In genomic region chr9:72169728-72170188, GRCm38 (mm10) we compare ENCODE assay signal across 7 mouse cellular contexts. TPM values are rescaled to one million over a fixed set of nuclear protein-coding genes. Genes with fewer than 3 reads are reported as not detected.
DNase-seq lines count a peak whose midpoint lies in the region; ATAC-seq and TF ChIP-seq lines count a peak whose summit lies in the region.

No protein-coding gene starts in this region.

- H3K36me3 ChIP-seq in kidney, adult 2 months (ENCODE audit: control insufficient read depth, insufficient read depth, low read length): no peaks in the 10 kb centered on the region
- H3K36me3 ChIP-seq in lung, embryonic 15.5 days: no peaks in the 10 kb centered on the region
- H3K36me3 ChIP-seq in neural tube, embryonic 15.5 days: no peaks in the 10 kb centered on the region

- H3K4me2 ChIP-seq in lung, embryonic 15.5 days: peak overlapping the region; percentile 52
- peak overlapping the region; percentile 57 for H3K4me2 ChIP-seq in neural tube, embryonic 15.5 days

- H3K9ac ChIP-seq in lung, embryonic 15.5 days: peak overlapping the region; percentile 36; the same call in 1 of the 2 replicates
- H3K9ac ChIP-seq in neural tube, embryonic 15.5 days (replicated peaks): 0 out of 2 replicates have a peak overlapping the region, but pooled peaks have one; percentile 32

- no peaks in the 10 kb centered on the region for H3K4me1 ChIP-seq in kidney, adult 2 months (ENCODE audit: control insufficient read depth, insufficient read depth, low read length)
- peaks cover 14% of the 10 kb centered on the region for H3K4me1 ChIP-seq in lung, embryonic 15.5 days
- peaks cover 9% of the 10 kb centered on the region for H3K4me1 ChIP-seq in neural tube, embryonic 15.5 days

- peak overlapping the region; percentile 41; the same call in 1 of the 2 replicates for H3K4me3 ChIP-seq in kidney, adult 2 months (ENCODE audit: insufficient read depth, low read depth, low read length)
- H3K4me3 ChIP-seq in lung, embryonic 15.5 days: peak overlapping the region; percentile 34
- peak overlapping the region; percentile 27 for H3K4me3 ChIP-seq in neural tube, embryonic 15.5 days (replicated peaks)

- TF ChIP-seq POLR2A in kidney, adult 2 months (IDR thresholded peaks at IDR 0.05; ENCODE audit: low read depth, low read length): no peak

- no peaks in the 10 kb centered on the region for H3K27me3 ChIP-seq in kidney, adult 2 months (replicated peaks; ENCODE audit: control insufficient read depth, insufficient read depth, low read length)
- no peaks in the 10 kb centered on the region for H3K27me3 ChIP-seq in lung, embryonic 15.5 days
- H3K27me3 ChIP-seq in neural tube, embryonic 15.5 days (replicated peaks): no peaks in the 10 kb centered on the region

- H3K27ac ChIP-seq in kidney, adult 2 months (ENCODE audit: insufficient read depth, low read depth, low read length): no peak overlapping the region
- no peak overlapping the region for H3K27ac ChIP-seq in lung, embryonic 15.5 days
- no peak overlapping the region for H3K27ac ChIP-seq in neural tube, embryonic 15.5 days (replicated peaks)

- intact Hi-C loops in left cerebral cortex, postnatal 14 days (cut with DNase I): no loop called here

- ATAC-seq in lung, embryonic 15.5 days (ENCODE audit: borderline replicate concordance, extremely low read depth, low FRiP score, low TSS enrichment): peak; percentile 52; the same call in 1 of the 2 replicates
- ATAC-seq in neural tube, embryonic 15.5 days (ENCODE audit: low FRiP score): no peak

- H3K9me3 ChIP-seq in lung, embryonic 15.5 days: no peaks in the 10 kb centered on the region
- no peaks in the 10 kb centered on the region for H3K9me3 ChIP-seq in neural tube, embryonic 15.5 days (replicated peaks)

- peak; percentile 55 to 86 for DNase-seq in adrenal gland, adult (ENCODE audit: inconsistent age in 2 of 2, low spot score in 1 of 2)
- peak; percentile 71 for DNase-seq in embryo, embryonic 11 days
- DNase-seq in heart, adult 9 months (ENCODE audit: low spot score in 2 of 2): peak; percentile 58 to 68
- peak; percentile 80 for DNase-seq in kidney, adult 2 months
- DNase-seq in left cerebral cortex, postnatal 14 days (ENCODE audit: low spot score in 2 of 2): no peak

- TF ChIP-seq CTCF in kidney, adult 2 months (conservative IDR thresholded peaks at IDR 0.05; ENCODE audit: insufficient read depth, insufficient read length, low read depth, low read length): no peak

- WGBS in kidney, adult 2 months: 13% methylated on average over 12 of the region's 12 CpGs
- WGBS in lung, embryonic 15.5 days: 5% methylated on average over 12 of the region's 12 CpGs
- WGBS in neural tube, embryonic 15.5 days: 9% methylated on average over 12 of the region's 12 CpGs

RNA-seq across cellular contexts. Expression of gene Tcf12, which starts 58.1 kb away (rescaled TPM):
- 50.0 and 59.9 TPM in 2 replicates for polyA plus RNA-seq in kidney, adult 2 months (2012; rRNA removed)
- polyA plus RNA-seq in lung, embryonic 15.5 days (2015; fragmentation: Nextera tagmentation; extraction: Ambion mirVana): 75.8 and 78.0 TPM in 2 replicates
- polyA plus RNA-seq in neural tube, embryonic 15.5 days (2015; fragmentation: Nextera tagmentation; extraction: Ambion mirVana): 53.7 and 57.2 TPM in 2 replicates
- total RNA-seq in left cerebral cortex, postnatal 14 days (2021): 10 to 100 TPM; 40.8 to 48.8 TPM

Comparison
In these comparisons a context has a peak if more than half of its experiments do, and no peak if none do; other contexts are left out.
1. DNase-seq: peak in adrenal gland, adult (2 of 2), embryo, embryonic 11 days (single experiment), heart, adult 9 months (2 of 2) and kidney, adult 2 months (single experiment); none in left cerebral cortex, postnatal 14 days (0 of 2).
2. Peak in every context shown above with its lines, with median percentiles within 50 percentile points of each other: H3K4me3 ChIP-seq.